Mouse (Mus musculus): Measurements from ENCODE around the gene Tdp1.

The Tdp1 gene

DNA sequence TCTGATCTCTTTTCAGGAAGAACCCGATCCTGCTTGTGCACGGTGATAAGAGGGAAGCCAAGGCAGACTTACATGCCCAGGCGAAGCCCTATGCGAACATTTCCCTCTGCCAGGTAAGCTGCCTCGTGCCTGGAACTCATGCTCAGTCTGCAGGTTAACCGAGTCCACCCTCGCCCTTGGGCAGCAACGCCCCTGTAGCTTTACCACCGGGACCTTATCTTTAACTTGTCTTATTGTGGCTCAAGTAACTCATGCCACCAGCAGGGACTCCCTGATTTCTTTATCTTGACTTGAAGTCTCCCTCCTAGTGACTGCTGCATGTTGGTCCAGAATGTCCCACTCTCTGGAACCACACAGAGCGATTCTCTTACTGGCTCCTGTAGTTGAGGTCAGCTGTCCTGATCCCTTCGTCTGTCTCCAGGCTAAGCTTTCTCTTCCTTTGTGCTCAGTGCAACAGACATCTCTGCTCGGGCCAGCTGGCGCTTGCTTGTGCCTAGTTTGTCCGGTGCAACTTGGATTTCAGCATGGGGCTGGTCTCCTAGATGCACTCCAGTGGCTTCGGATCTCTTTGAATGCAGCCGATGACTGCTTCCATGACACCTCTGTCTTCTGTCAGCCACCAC, 14.0 kb downstream of the Tdp1 start:
- DNase-seq (ENCODE audit: low read depth, low spot score): no peak

DNA sequence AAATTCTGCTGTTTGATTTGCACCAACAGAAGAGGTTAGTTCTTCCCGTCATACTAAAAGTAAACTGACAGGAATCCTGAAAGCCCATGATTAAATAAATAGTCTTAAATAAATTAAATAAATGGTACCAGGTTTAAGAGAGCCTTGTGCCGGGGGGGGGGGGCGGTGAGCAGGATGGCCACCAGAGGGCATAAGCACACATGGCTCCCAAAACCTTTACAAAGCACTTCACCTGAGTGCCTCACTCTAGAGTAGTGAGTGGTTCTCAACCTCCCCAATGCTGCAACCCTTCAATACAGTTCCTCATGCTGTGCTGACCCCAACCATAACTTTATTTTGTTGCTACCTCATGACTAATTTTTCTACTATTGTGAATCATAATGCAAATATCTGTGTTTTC, 15.7 kb downstream of the Tdp1 start:
- DNase-seq (ENCODE audit: low read depth, low spot score): peak; percentile 43

DNA sequence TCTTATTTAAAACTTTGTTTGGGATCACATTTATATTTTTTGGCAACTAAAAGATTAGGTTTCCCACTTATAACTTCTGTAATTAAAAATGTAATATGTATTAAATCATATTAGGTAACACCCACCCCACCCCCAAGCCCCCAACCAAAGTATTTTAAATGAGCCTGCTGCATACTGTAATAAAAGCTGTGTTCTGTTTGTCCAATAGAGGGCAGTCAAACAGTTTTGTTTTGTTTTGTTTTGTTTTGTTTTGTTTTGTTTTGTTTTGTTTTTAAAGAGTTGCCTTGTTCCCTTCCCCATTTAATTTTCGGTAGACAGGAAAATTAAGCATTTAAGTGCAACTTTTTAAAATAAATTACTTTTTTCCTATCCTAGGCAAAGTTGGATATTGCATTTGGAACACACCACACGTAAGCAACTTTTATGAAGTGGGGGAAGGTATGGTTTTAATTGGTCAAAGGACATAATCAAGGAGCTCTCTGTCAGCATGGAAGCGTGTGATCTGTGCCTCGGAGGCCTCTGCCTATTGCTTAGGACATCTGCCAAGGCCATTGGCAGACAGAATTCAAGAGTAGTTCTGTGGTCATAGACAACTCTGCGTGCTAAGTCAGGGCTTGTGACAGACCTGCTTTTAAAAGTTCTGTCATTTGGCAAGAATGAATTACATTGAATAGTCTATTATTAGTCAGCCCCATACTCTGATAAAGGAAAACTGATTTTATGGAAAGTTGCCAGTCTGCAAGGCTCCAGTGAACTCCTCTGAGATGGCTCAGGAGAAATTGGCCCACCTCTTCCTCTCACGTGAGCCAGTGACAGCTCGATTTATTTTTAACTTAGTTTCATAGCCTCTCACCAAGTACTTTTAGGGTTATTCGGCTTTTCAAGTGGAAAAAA, 17.9 kb downstream of the Tdp1 start:
- DNase-seq (ENCODE audit: low read depth, low spot score): no peak

DNA sequence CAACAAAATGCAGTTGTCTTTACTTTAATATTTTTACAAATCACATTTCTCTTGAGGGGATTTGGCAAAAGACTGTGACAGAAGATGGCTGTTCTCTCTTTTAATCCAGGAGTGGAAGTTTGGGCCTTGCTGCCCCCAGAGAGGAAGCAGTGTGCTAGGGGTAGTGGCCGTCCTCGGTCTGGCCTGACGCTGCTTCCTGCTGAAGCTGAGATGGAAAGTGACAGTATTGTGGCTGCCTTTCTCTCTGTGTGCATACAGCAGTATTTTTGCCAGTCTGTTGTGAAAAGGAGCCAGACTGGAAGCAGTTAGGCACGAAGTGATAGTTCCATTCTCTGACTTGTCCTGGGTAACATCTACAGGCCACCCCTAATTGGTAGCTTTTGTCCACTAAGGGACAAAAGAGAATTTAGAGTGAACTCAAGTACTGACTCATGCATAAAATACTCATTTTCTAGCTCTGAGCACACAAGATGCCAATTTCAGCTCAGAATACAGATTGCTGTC, 18.6 kb downstream of the Tdp1 start:
- no peak for DNase-seq (ENCODE audit: low read depth, low spot score)

DNA sequence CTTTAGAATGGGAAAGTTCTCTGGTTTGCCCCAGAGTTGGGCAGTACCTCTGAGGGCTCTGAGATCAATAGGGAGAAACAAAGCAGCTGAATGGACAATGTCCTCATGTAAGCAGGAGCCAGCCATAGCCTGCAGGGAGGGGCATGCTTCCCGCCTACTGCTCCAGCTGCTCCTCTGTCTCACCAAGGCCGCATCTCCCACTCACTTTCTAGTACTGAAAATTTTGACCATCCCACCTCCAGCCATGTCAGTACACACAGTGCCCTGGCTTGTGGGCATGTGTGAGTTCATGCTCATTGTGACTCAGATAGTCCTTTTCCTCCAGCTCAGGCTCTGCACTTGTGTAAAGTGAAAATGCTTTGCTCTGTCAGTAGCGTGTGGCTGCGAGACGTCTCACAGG, 20.2 kb downstream of the Tdp1 start:
- DNase-seq (ENCODE audit: low read depth, low spot score): peak; percentile 58

DNA sequence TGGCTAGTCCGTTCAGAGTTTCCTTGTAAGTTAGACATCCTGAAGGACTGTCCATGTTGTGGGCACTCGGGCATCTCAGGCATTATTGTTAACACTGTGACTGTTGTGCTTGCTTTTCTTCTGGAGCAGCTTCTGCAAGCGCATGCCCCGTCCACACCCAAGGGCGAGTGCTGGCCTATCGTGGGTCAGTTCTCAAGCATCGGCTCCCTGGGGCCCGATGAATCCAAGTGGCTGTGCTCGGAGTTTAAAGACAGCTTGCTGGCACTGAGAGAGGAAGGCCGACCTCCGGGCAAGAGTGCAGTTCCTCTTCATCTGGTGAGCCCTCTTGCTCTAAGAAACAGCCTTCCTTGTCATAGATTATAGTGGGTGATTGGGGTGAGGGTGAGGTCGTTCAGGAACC, 27.1 kb downstream of the Tdp1 start:
- DNase-seq (ENCODE audit: low read depth, low spot score): no peak

DNA sequence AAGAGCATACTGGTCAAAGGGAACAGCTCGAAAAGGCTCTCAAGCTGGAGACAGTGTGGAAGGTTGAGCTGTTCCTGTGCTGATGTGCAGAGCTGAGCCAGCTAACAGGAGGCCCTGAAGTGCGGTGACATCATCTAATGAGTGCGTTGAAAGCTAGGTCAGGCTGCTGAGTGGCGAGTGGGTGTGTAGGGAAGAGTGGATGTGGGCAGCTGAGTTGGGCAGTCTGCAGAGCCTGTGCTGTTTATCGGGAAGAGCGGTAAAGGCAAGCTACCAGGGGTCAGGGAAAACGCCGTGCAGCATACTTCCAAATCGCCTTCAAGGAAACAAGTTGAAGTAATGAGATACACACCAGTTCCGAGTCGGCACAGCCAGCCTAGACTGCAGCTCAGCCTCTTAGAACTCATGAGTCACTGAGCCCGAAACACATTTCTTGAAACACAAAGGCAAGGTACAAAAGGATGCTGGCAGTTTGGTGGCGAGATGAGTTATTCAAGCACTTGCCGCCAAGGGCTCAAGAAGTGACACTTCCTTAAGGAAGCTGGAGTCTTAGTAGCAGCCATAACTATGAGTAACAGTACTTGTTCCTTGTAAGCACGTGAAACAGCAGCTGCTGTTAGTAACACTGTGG, 33.6 kb downstream of the Tdp1 start:
- peak; percentile 90 for DNase-seq (ENCODE audit: low read depth, low spot score)

DNA sequence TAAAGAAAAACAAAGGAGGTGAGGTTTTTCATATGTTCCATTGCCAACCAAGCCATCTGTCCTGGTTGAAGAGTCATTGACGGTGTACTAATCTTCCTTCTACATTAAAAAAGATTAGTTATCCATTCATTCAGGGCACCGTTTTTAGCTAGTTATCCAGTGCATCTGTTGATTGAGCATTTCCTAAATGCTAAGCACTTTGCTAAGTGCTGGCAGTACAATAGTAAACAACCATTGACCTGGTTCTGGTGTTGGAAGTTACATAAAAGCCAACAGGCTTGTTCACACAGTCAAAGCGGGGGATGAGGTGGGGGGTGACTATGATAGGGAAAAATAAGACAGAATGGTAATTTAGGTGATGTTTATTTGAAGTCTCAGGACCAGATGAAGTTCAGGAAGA, 35.3 kb downstream of the Tdp1 start:
- DNase-seq (ENCODE audit: low read depth, low spot score): no peak

DNA sequence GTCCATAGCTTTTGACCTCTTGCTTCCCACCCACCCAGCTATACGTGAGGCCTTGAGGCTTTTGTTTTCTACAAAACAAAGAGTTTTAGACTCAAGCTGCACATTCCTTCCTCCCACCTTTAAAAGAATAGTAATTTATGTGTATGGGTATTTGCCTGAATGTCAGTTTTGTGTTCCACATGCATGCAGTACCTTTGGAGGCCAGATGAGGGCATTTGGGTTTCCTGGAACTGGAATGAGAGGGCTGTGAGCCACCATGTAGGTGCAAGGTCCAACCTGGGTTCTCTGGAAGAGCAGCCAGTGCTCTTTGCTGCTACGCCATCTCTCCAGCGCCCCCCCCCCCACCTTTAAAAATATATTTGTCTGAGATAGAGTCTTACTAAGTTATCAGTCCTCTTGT, 36.7 kb downstream of the Tdp1 start:
- no peak for DNase-seq (ENCODE audit: low read depth, low spot score)

DNA sequence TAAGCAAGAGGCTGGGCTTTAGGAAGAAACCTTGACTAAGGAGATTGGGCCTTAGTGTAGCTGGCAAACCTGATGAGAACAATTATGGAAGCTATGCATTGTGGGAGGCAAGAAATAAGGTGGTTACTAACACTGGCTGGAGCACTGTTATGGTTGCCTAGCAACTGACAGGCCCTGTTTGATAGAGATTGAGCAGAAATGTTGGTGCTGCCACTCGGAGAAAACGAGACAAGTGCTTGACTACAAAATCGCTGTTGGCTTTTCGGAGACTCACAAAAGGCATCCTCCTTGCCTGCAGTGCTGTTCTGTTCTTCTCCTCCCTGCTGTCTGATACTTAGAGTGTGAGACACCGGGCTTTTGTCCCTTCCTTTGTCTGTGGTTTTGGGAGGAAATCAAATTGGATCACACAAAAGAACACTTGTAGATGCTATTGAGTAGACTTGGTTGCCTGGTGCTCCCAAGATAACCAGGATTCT, 38.9 kb downstream of the Tdp1 start:
- DNase-seq (ENCODE audit: low read depth, low spot score): peak; percentile 81

DNA sequence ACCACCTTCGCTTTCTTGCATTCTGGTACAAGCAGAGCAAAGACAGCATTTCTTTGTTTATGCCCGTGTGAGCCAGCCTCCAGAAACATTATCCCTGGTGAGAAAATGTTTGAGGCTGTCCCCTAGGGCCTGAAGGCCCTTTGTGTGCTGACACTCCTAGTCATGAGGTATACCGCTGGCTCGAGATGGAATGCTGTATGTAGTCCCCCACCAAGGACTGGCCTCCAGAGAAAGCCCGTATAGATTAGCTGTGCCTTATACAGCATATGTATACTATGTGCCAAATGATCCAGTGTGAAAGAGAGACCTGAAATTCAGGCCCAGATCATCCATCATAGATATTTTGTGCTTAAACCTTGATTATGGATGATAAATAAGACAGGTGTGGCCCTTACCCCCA, 39.4 kb downstream of the Tdp1 start:
- DNase-seq (ENCODE audit: low read depth, low spot score): no peak

DNA sequence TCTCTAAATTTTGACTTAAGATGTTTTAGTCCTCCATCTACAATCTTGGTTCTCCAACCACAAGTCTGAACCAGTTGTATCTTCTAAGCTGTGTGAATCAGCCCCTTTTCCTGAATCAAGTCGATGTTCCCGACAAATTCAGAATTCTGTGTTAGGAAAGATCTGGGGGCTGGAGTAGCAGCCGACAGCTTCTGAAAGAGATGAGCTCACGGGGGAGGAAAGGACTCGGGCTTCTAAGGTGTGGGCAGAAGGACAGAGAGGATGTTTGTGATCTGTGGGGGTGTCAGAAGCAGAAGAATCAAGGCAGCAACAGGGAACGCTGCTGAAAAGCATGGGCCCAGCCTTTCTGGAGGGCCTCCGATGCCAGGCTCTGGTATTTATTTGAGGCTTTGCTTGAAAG, 44.0 kb downstream of the Tdp1 start:
- DNase-seq (ENCODE audit: low read depth, low spot score): peak; percentile 88

DNA sequence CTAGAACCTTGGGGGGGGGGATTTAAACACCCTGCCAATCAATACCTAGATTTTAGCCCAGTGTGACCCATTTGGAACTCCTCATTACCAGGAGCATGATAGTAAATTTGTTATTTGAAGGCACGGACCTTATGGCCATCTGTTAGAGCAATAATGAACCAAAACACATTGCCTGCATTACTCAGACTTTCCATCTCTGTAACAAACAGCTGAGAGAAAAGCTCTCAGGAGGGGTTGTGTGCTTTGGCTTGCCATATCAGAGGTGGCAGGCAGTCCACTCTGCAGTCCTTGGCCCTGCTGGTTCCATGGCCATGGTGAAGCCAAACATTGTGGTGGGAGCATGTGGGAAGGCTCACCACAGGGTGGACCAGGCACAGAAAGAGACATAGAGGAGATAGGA, 44.8 kb downstream of the Tdp1 start:
- DNase-seq (ENCODE audit: low read depth, low spot score): peak; percentile 27

DNA sequence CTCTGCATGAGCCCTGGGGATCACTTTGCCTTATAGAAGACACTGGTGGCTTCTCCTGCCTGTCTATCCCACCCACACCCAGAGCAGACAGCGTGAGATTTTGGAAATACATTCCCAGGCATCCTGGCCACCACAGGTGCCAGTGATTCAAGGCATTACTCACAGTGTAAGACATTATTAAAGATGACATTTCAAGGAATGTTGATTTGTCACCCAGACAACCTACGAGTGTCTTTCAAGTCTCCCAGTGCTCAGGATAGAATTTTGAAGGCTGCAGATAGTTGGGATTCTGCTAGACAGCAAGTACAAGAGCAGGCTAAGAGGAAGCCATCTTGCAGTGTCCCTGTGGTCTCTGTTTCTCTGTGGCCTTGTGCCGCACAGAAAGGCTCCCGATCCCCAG, 47.9 kb downstream of the Tdp1 start:
- DNase-seq (ENCODE audit: low read depth, low spot score): peak; percentile 67

DNA sequence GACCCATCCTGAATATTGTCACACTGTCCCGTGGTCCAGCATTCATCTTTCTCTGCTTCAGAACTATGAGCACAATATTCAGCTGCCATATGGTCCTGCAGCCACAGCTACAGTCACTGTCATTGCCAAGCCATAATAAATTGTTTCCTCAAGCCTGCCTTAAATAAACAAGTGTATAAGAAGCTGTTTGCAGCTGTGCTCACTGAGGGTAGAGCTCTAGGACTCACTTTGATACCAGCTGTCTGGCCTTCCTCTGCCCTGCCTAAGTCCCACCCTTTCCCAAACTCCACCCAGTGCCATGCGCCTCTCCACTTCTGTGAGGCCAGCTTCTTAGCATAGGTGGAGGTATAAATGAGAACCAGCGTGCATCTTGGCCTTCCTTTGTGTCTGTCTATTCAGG, 49.3 kb downstream of the Tdp1 start:
- no peak for DNase-seq (ENCODE audit: low read depth, low spot score)

DNA sequence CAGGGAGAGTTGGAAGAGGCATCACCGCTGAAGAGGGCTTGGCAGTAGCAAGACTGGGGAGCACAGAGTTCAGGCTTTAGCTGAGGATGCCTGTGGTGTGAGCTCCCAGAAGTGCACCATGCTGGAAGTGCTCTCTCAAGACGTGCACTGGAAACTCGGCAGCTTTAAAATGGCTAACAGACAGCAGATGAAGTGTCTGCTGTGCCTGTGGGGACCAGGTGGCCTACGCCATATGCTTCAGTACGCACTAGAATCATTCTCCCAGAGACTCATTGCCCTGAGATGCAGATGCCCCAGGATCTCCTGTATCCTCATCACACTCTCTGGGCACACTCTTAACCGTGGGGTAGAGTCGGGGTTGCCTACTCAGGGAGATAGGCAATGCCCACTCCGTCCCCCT, 51.1 kb downstream of the Tdp1 start:
- DNase-seq (ENCODE audit: low read depth, low spot score): peak; percentile 55

DNA sequence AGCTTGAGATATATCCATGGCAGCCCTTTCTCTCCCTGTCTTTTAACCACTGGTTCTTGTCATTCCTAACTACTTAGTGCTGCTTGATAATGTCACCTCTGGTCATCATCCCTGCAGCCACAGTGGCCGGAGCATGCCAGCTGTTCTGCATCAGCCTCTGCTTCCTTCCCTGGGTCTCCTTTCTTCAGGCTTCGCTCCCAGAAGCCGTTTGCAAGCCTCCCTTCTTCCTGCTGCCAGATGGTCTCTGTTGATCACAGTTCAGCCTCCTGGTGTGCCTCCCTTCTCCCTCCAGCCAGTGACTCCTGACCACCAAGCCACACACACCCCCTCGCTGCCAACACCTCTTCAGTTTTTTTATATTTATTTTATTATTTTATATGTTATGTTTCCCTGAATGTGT, 54.2 kb downstream of the Tdp1 start:
- DNase-seq (ENCODE audit: low read depth, low spot score): no peak

DNA sequence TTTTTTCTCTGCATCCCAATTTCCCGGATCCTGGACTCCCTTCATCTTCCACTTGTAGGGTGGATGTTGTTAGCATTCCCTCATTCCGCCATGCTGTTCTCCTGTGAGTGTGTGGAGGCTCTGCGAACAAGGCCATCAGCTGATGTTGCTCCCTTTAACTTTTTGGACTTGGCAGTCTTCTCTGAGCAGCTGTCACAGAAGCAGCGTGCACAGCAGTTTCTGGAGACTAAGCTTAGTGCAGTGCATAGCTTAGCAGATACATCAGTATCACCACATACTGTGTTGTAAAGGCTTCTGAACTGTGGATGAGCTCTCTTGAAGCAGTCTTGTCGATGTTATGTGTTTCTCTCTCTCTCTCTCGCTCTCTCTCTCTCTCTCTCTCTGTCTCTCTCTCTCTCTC, 54.9 kb downstream of the Tdp1 start:
- peak; percentile 65 for DNase-seq (ENCODE audit: low read depth, low spot score)

DNA sequence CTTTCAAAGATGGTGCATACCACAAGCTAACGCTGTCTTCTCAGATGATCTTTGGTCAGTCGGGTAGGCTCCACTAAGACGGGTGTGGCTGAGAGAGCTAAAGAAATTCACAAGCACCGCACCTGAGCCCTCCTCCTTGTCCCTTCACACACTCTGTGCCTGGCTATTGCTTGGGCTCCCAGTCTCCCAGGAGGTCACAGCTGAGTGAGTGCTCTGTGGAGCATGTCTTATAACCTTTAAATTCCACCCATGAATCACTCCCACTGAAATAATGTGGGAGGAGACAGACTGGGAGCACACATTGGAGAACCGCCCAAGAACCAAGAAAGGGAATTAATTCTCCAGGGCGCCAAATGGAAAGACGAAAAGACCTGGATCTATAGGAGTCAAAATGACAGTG, 56.4 kb downstream of the Tdp1 start:
- no peak for DNase-seq (ENCODE audit: low read depth, low spot score)

DNA sequence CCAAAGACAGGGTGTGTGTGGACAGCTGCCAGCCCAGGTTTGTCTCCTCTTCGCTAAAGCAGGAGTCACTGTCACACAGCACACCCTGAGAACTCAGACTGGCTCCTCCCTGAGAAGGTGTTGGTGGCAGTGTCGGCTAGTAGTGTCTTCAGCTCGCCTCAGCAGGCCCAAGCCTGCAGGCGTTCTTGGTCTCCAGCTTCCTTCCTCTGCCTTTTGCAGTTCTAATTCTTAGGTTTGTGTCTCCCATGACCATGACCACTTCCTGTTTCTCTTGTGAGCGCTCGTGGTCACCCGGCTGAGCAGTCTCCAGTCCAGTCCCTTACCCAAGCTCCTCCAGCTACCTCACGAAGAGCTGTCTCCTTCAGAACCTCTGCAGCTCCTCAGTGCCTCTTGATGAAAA, 58.1 kb downstream of the Tdp1 start:
- no peak for DNase-seq (ENCODE audit: low read depth, low spot score)

DNA sequence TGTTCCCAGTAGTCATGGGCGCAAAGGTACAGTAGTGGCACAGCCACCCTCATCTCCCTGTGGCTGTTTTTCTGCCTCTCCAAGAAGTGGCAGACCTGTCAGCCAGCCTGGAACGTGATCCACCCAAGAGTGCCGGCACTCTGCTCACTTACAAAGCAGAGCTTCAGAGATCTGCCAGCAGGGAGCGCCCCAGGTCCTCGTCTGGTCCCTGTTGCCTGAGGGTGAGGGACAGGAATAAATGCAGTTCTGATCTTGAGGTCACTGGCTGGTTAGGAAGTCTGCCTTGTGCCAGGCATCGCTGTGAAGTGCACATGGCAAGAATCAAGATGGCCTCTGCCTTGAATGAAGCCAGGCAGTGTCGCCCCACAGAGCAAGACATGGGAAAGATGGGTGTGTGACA, 68.6 kb downstream of the Tdp1 start:
- peak; percentile 74 for DNase-seq (ENCODE audit: low read depth, low spot score)

DNA sequence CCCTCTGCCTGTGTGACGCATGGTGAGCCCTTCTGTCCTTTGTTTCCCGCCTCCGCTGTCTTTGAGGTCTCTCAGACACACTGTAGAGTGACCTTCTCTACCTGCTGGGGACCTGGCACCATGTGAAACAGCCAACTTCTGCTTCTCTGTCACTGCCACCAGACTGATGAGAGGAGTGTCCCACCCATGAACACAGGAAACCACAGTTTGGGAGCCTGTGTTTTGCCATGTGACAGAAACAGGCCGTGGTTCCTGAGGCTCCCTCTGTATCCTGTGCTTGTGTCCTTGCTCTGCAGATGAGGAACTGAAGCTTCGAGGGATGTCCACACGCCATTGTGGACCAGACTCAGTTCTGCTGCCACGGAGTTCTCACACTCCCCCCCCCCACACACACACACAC, 72.1 kb downstream of the Tdp1 start:
- DNase-seq (ENCODE audit: low read depth, low spot score): no peak

Measured in brain, adult 2 months (tissue).